Mouse (Mus musculus) lung, embryonic 15.5 days (tissue): ENCODE results near the gene Gna14. TPM values are rescaled to one million over a fixed set of nuclear protein-coding genes. Genes with fewer than 3 reads are reported as not detected.

Experiments
- ATAC-seq: fragments of 200-750 bp; cut with Nextera tagmentation; 2 replicates; pipeline ENCODE4 v1.8.0; 2017; ENCODE audit warnings: moderate number of reproducible peaks, borderline replicate concordance; ENCODE audit not compliant: low FRiP score, low TSS enrichment; ENCODE audit errors: extremely low read depth
- H3K27ac ChIP-seq: fragments of 300-500 bp; sonication (generic); 2 replicates; pipeline ENCODE4 v1.5.1; 2015; ENCODE audit warnings: moderate library complexity, mild to moderate bottlenecking, inconsistent platforms
- H3K27me3 ChIP-seq: fragments of 300-500 bp; sonication (generic); 2 replicates; pipeline ENCODE4 v1.6.1; 2015; ENCODE audit warnings: inconsistent platforms
- H3K36me3 ChIP-seq: fragments of 300-500 bp; sonication (generic); 2 replicates; pipeline ENCODE4 v1.6.1; 2015; ENCODE audit warnings: inconsistent platforms
- H3K4me1 ChIP-seq: fragments of 300-500 bp; sonication (generic); 2 replicates; pipeline ENCODE4 v1.6.1; 2015; ENCODE audit warnings: inconsistent platforms
- H3K4me2 ChIP-seq: fragments of 300-500 bp; sonication (generic); 2 replicates; pipeline ENCODE4 v1.6.1; 2015; ENCODE audit warnings: inconsistent platforms, mild to moderate bottlenecking, moderate library complexity
- H3K4me3 ChIP-seq: fragments of 300-500 bp; sonication (generic); 2 replicates; pipeline ENCODE4 v1.5.1; 2015; ENCODE audit warnings: mild to moderate bottlenecking, inconsistent platforms
- H3K9ac ChIP-seq: fragments of 300-500 bp; sonication (generic); 2 replicates; pipeline ENCODE4 v1.6.1; 2015; ENCODE audit warnings: inconsistent platforms
- H3K9me3 ChIP-seq: fragments of 300-500 bp; sonication (generic); 2 replicates; pipeline ENCODE4 v1.6.1; 2016; ENCODE audit warnings: inconsistent platforms
- WGBS: fragments of 180-500 bp; shearing (Covaris S2); methylation state at CpG from one replicate; pipeline ENCODE4 v1.1.7; 2015; 5-methylcytosine and 5-hydroxymethylcytosine counted together
- polyA plus RNA-seq: library from polyadenylated mRNA; unstranded; fragments of >200 nt; fragmentation: Nextera tagmentation; extraction: Ambion mirVana; gene quantifications from 2 replicates; pipeline ENCODE4 v1.2.1, GENCODE M21; 2015

Gna14 gene
- polyA plus RNA-seq, 1 experiment from 2014 or later, result 12.4 TPM

- Histone ChIP-seq H3K27ac (no peak overlapping the region), H3K4me1 (no peaks in the 10 kb centered on the region), H3K4me3 (no peak overlapping the region), H3K27me3 (no peaks in the 10 kb centered on the region), H3K4me2 (no peak overlapping the region), H3K9me3 (no peaks in the 10 kb centered on the region), H3K9ac (no peak overlapping the region), H3K36me3 (no peaks in the 10 kb centered on the region)
- no peak for ATAC-seq
- WGBS, result 91% methylated on average over 3 of the region's 3 CpGs
Observed at GRCm38 (mm10) chr19:16520608-16521007, 85.0 kb downstream of the Gna14 start.

GRCm38 (mm10) chr19:16526302-16526880 is 90.8 kb downstream of the Gna14 start:
- Histone ChIP-seq H3K4me3 (no peak overlapping the region), H3K27me3 (no peaks in the 10 kb centered on the region), H3K9ac (no peak overlapping the region), H3K36me3 (no peaks in the 10 kb centered on the region), H3K9me3 (no peaks in the 10 kb centered on the region), H3K4me2 (no peak overlapping the region), H3K4me1 (peaks cover 16% of the 10 kb centered on the region; the same call in 1 of the 2 replicates), H3K27ac (no peak overlapping the region)
- 63% methylated on average over 9 of the region's 9 CpGs for WGBS
- ATAC-seq, result no peak

GRCm38 (mm10) chr19:16527031-16527430 is 91.5 kb downstream of the Gna14 start:
- no peak for ATAC-seq
- H3K36me3 ChIP-seq, result no peaks in the 10 kb centered on the region
- no peak overlapping the region for H3K4me2 ChIP-seq
- 57% methylated on average over 5 of the region's 5 CpGs for WGBS
- H3K4me3 ChIP-seq, result no peak overlapping the region
- H3K4me1 ChIP-seq, result peaks cover 16% of the 10 kb centered on the region; the same call in 1 of the 2 replicates
- no peaks in the 10 kb centered on the region for H3K9me3 ChIP-seq
- no peaks in the 10 kb centered on the region for H3K27me3 ChIP-seq
- no peak overlapping the region for H3K9ac ChIP-seq
- H3K27ac ChIP-seq, result no peak overlapping the region

GRCm38 (mm10) chr19:16528225-16528828 is 92.8 kb downstream of the Gna14 start:
- 37% methylated on average over 3 of the region's 3 CpGs for WGBS
- Histone ChIP-seq H3K27me3 (no peaks in the 10 kb centered on the region), H3K4me2 (no peak overlapping the region), H3K9ac (no peak overlapping the region), H3K36me3 (no peaks in the 10 kb centered on the region), H3K4me3 (no peak overlapping the region), H3K9me3 (no peaks in the 10 kb centered on the region), H3K27ac (peak overlapping the region; percentile 31; the same call in 1 of the 2 replicates), H3K4me1 (peaks cover 16% of the 10 kb centered on the region; the same call in 1 of the 2 replicates)
- ATAC-seq, result peak; percentile 75

- Histone ChIP-seq H3K4me1 (peaks cover 16% of the 10 kb centered on the region; the same call in 1 of the 2 replicates), H3K4me3 (no peak overlapping the region), H3K36me3 (no peaks in the 10 kb centered on the region), H3K9ac (no peak overlapping the region), H3K4me2 (no peak overlapping the region), H3K27ac (no peak overlapping the region), H3K9me3 (no peaks in the 10 kb centered on the region), H3K27me3 (no peaks in the 10 kb centered on the region)
- no peak for ATAC-seq
Observed at GRCm38 (mm10) chr19:16529293-16529920, 93.8 kb downstream of the Gna14 start.

- 63% methylated on average over 4 of the region's 4 CpGs for WGBS
- no peak for ATAC-seq
- H3K27ac ChIP-seq, result no peak overlapping the region
Observed at GRCm38 (mm10) chr19:16529999-16530398, 94.4 kb downstream of the Gna14 start.

GRCm38 (mm10) chr19:16534311-16534710 is 98.7 kb downstream of the Gna14 start:
- Histone ChIP-seq H3K4me2 (no peak overlapping the region), H3K9me3 (no peaks in the 10 kb centered on the region), H3K4me1 (no peaks in the 10 kb centered on the region), H3K9ac (no peak overlapping the region), H3K36me3 (no peaks in the 10 kb centered on the region), H3K27me3 (no peaks in the 10 kb centered on the region), H3K27ac (no peak overlapping the region), H3K4me3 (no peak overlapping the region)
- WGBS, result 68% methylated on average over 2 of the region's 2 CpGs
- ATAC-seq, result no peak

More at GRCm38 (mm10) chr19:16529999-16530398, 94.4 kb downstream of the Gna14 start:
- H3K4me3 ChIP-seq, result no peak overlapping the region
- peaks cover 16% of the 10 kb centered on the region; the same call in 1 of the 2 replicates for H3K4me1 ChIP-seq
- H3K27me3 ChIP-seq, result no peaks in the 10 kb centered on the region
- no peak overlapping the region for H3K4me2 ChIP-seq
- H3K9ac ChIP-seq, result no peak overlapping the region
- H3K36me3 ChIP-seq, result no peaks in the 10 kb centered on the region
- H3K9me3 ChIP-seq, result no peaks in the 10 kb centered on the region

GRCm38 (mm10) chr19:16538416-16538815 is 102.9 kb downstream of the Gna14 start:
- no peaks in the 10 kb centered on the region for H3K27me3 ChIP-seq
- H3K4me2 ChIP-seq, result no peak overlapping the region
- WGBS, result 84% methylated on average over 2 of the region's 2 CpGs
- no peak overlapping the region for H3K9ac ChIP-seq
- H3K27ac ChIP-seq, result no peak overlapping the region
- no peak for ATAC-seq
- no peaks in the 10 kb centered on the region for H3K36me3 ChIP-seq
- no peak overlapping the region for H3K4me3 ChIP-seq
- H3K4me1 ChIP-seq, result no peaks in the 10 kb centered on the region
- no peaks in the 10 kb centered on the region for H3K9me3 ChIP-seq

- 83% methylated on average over 4 of the region's 4 CpGs for WGBS
- H3K9ac ChIP-seq, result no peak overlapping the region
- no peaks in the 10 kb centered on the region for H3K27me3 ChIP-seq
- no peak overlapping the region for H3K27ac ChIP-seq
- H3K4me1 ChIP-seq, result no peaks in the 10 kb centered on the region
- no peaks in the 10 kb centered on the region for H3K9me3 ChIP-seq
- no peak for ATAC-seq
- H3K36me3 ChIP-seq, result no peaks in the 10 kb centered on the region
- no peak overlapping the region for H3K4me2 ChIP-seq
- H3K4me3 ChIP-seq, result no peak overlapping the region
Observed at GRCm38 (mm10) chr19:16543688-16544087, 108.1 kb downstream of the Gna14 start.

GRCm38 (mm10) chr19:16556988-16557387 is 121.4 kb downstream of the Gna14 start:
- H3K36me3 ChIP-seq, result no peaks in the 10 kb centered on the region
- peaks cover 23% of the 10 kb centered on the region for H3K4me1 ChIP-seq
- ATAC-seq, result peak; percentile 77; the same call in 1 of the 2 replicates
- H3K27me3 ChIP-seq, result no peaks in the 10 kb centered on the region
- H3K4me2 ChIP-seq, result 0 out of 2 replicates have a peak overlapping the region, but pooled peaks have one; percentile 12
- H3K4me3 ChIP-seq, result no peak overlapping the region
- no peak overlapping the region for H3K9ac ChIP-seq
- 33% methylated on average over 8 of the region's 8 CpGs for WGBS
- H3K9me3 ChIP-seq, result no peaks in the 10 kb centered on the region
- H3K27ac ChIP-seq, result peak overlapping the region; percentile 50; the same call in 1 of the 2 replicates

- H3K4me2 ChIP-seq, result no peak overlapping the region
- peaks cover 23% of the 10 kb centered on the region for H3K4me1 ChIP-seq
- H3K27ac ChIP-seq, result no peak overlapping the region
- H3K4me3 ChIP-seq, result no peak overlapping the region
- H3K9ac ChIP-seq, result no peak overlapping the region
- no peaks in the 10 kb centered on the region for H3K9me3 ChIP-seq
- 70% methylated on average over 5 of the region's 5 CpGs for WGBS
- H3K36me3 ChIP-seq, result no peaks in the 10 kb centered on the region
- ATAC-seq, result no peak
- no peaks in the 10 kb centered on the region for H3K27me3 ChIP-seq
Observed at GRCm38 (mm10) chr19:16557971-16558370, 122.4 kb downstream of the Gna14 start.

- no peaks in the 10 kb centered on the region for H3K9me3 ChIP-seq
- 30% methylated on average over 2 of the region's 2 CpGs for WGBS
- H3K9ac ChIP-seq, result no peak overlapping the region
- H3K36me3 ChIP-seq, result no peaks in the 10 kb centered on the region
- no peak overlapping the region for H3K4me3 ChIP-seq
- no peak for ATAC-seq
- H3K27ac ChIP-seq, result peak overlapping the region; percentile 26
- peaks cover 23% of the 10 kb centered on the region for H3K4me1 ChIP-seq
- no peaks in the 10 kb centered on the region for H3K27me3 ChIP-seq
- H3K4me2 ChIP-seq, result no peak overlapping the region
Observed at GRCm38 (mm10) chr19:16558570-16558969, 123.0 kb downstream of the Gna14 start.
